18 mouse cellular contexts compared by ENCODE assay signal in genomic region chr6:116089402-116089801, GRCm38 (mm10).
"Had no signal": no experiment of that assay in that cellular context is flagged by ENCODE, and none has a peak within 500 bp of the region (broad histone marks: within the 10 kb centered on the region; RNA-seq: fewer than 3 reads in every experiment).

No protein-coding gene starts in this region.

- H3K9me3 ChIP-seq: lung, embryonic 15.5 days; megakaryocyte, embryonic 14.5 days; midbrain, embryonic 12.5 days; neural tube, embryonic 12.5 days; stomach, embryonic 15.5 days had no signal

- H3K4me2 ChIP-seq: lung, embryonic 15.5 days; midbrain, embryonic 12.5 days; neural tube, embryonic 12.5 days; stomach, embryonic 15.5 days had no signal

- H3K27ac ChIP-seq: lung, embryonic 15.5 days; macrophage; midbrain, embryonic 12.5 days; neural tube, embryonic 12.5 days; stomach, embryonic 15.5 days; stomach, postnatal 0 days had no signal

- H3K27me3 ChIP-seq: lung, embryonic 15.5 days; megakaryocyte, embryonic 14.5 days; midbrain, embryonic 12.5 days; neural tube, embryonic 12.5 days; stomach, embryonic 15.5 days had no signal

- ATAC-seq: liver, postnatal 0 days; lung, postnatal 0 days; midbrain, embryonic 16.5 days had no signal

- H3K9ac ChIP-seq: liver, postnatal 0 days; lung, embryonic 15.5 days; midbrain, embryonic 12.5 days; neural tube, embryonic 12.5 days; stomach, embryonic 15.5 days had no signal

- DNase-seq: liver, postnatal 0 days; lung, adult 2 months; lung, postnatal 14 days; lung, postnatal 36 days; midbrain, embryonic 14.5 days; right cerebral cortex, postnatal 14 days; thymus, adult 2 months; thymus, postnatal 25 days; thymus, postnatal 4 days had no signal

- H3K4me1 ChIP-seq: lung, embryonic 15.5 days; midbrain, embryonic 12.5 days; neural tube, embryonic 12.5 days; stomach, embryonic 15.5 days had no signal

- H3K4me3 ChIP-seq: lung, embryonic 15.5 days; megakaryocyte, embryonic 14.5 days; midbrain, embryonic 12.5 days; neural tube, embryonic 12.5 days; stomach, embryonic 15.5 days had no signal

- H3K36me3 ChIP-seq: lung, embryonic 15.5 days; midbrain, embryonic 12.5 days; neural tube, embryonic 12.5 days; stomach, embryonic 15.5 days had no signal
